ENCODE assay signal across 7 mouse cellular contexts in the genomic region with DNA sequence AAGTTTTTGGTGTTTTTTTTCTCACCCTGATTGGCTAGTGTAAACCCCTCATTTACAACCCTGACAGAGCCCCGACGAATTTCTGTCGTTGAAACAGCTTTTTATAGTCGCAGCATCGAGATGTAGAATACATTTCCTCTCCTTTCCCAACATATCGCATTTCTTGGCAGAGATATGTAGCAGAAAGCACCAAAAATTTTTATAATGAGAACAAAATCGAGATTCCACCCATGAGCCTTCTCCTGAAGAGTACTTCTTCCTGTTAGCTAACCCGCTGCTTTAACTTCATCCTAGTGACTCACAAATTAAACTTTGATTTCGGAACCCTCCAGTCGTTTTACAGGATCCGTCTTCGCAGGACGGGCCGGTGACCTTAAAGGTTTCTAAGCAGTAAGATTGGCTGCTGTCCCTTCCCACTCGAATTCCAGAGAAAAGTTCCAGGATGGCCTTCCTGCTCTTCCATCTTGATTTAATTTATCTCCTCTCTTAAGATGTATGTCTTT. TPM values are rescaled to one million over a fixed set of nuclear protein-coding genes. Genes with fewer than 3 reads are reported as not detected.
A peak's percentile ranks its signal among the peaks of the same experiment; 100 is the strongest.
DNase-seq lines count a peak whose midpoint lies in the region; ATAC-seq lines count a peak whose summit lies in the region.

No protein-coding gene starts in this region.

- no peak overlapping the region for H3K4me3 ChIP-seq in hindbrain, embryonic 15.5 days
- H3K4me3 ChIP-seq in hindbrain, embryonic 12.5 days: no peak overlapping the region
- H3K4me3 ChIP-seq in limb, embryonic 12.5 days (replicated peaks): no peak overlapping the region

- H3K4me1 ChIP-seq in hindbrain, embryonic 15.5 days (replicated peaks): peaks cover 20% of the 10 kb centered on the region
- H3K4me1 ChIP-seq in hindbrain, embryonic 12.5 days: peaks cover 23% of the 10 kb centered on the region
- H3K4me1 ChIP-seq in limb, embryonic 12.5 days (replicated peaks): peaks cover 53% of the 10 kb centered on the region

- peak; percentile 92 for DNase-seq in 3T3-L1 (ENCODE audit: low read depth, low spot score)
- peak; percentile 84 for DNase-seq in NIH3T3 (ENCODE audit: low read depth)
- no peak for DNase-seq in Muller cell, postnatal 12 days (ENCODE audit: inconsistent ontology term)
- no peak for DNase-seq in MN1 (ENCODE audit: low spot score)

- no peaks in the 10 kb centered on the region for H3K36me3 ChIP-seq in hindbrain, embryonic 15.5 days
- H3K36me3 ChIP-seq in hindbrain, embryonic 12.5 days: no peaks in the 10 kb centered on the region
- no peaks in the 10 kb centered on the region for H3K36me3 ChIP-seq in limb, embryonic 12.5 days

- H3K27me3 ChIP-seq in hindbrain, embryonic 15.5 days: no peaks in the 10 kb centered on the region
- no peaks in the 10 kb centered on the region for H3K27me3 ChIP-seq in hindbrain, embryonic 12.5 days
- H3K27me3 ChIP-seq in limb, embryonic 12.5 days: no peaks in the 10 kb centered on the region

- 85% methylated on average over 15 of the region's 15 CpGs for WGBS in hindbrain, embryonic 15.5 days
- 73% methylated on average over 15 of the region's 15 CpGs for WGBS in hindbrain, embryonic 12.5 days
- WGBS in limb, embryonic 12.5 days: 47% methylated on average over 15 of the region's 15 CpGs

- ATAC-seq in hindbrain, embryonic 15.5 days (ENCODE audit: low FRiP score, low read depth): no peak
- ATAC-seq in hindbrain, embryonic 12.5 days (ENCODE audit: low FRiP score): no peak
- no peak for ATAC-seq in limb, embryonic 12.5 days (ENCODE audit: insufficient number of reproducible peaks, insufficient read depth, low FRiP score, low TSS enrichment, low read depth)

- H3K9ac ChIP-seq in hindbrain, embryonic 15.5 days: no peak overlapping the region
- H3K9ac ChIP-seq in hindbrain, embryonic 12.5 days: no peak overlapping the region
- no peak overlapping the region for H3K9ac ChIP-seq in limb, embryonic 12.5 days (replicated peaks)

- H3K27ac ChIP-seq in hindbrain, embryonic 15.5 days (replicated peaks): peak overlapping the region; percentile 12; the same call in 1 of the 2 replicates
- H3K27ac ChIP-seq in hindbrain, embryonic 12.5 days: no peak overlapping the region
- H3K27ac ChIP-seq in limb, embryonic 12.5 days: peak overlapping the region; percentile 77

- H3K4me2 ChIP-seq in hindbrain, embryonic 15.5 days: no peak overlapping the region
- no peak overlapping the region for H3K4me2 ChIP-seq in hindbrain, embryonic 12.5 days (replicated peaks)
- H3K4me2 ChIP-seq in limb, embryonic 12.5 days: no peak overlapping the region

- H3K9me3 ChIP-seq in hindbrain, embryonic 15.5 days: no peaks in the 10 kb centered on the region
- H3K9me3 ChIP-seq in hindbrain, embryonic 12.5 days (replicated peaks): 0 out of 2 replicates have a peak, but pooled peaks cover 3% of the 10 kb centered on the region
- H3K9me3 ChIP-seq in limb, embryonic 12.5 days: no peaks in the 10 kb centered on the region

RNA-seq across cellular contexts. Expression of gene Gm42791, which starts 29.8 kb away (rescaled TPM):
- 2.1 and 4.3 TPM in 2 replicates for polyA plus RNA-seq in hindbrain, embryonic 15.5 days (2015; fragmentation: Nextera tagmentation; extraction: Ambion mirVana)
- 0.49 and 3.3 TPM in 2 replicates for polyA plus RNA-seq in hindbrain, embryonic 12.5 days (2016; fragmentation: Nextera tagmentation; extraction: Ambion mirVana)
- 0.99 and 2.6 TPM in 2 replicates for polyA plus RNA-seq in limb, embryonic 12.5 days (2016; fragmentation: Nextera tagmentation; extraction: Ambion mirVana)

RNA-seq across cellular contexts. Expression of gene Katnal1, which starts 36.0 kb away (rescaled TPM):
- polyA plus RNA-seq in hindbrain, embryonic 15.5 days (2015; fragmentation: Nextera tagmentation; extraction: Ambion mirVana): 35.8 and 36.5 TPM in 2 replicates
- polyA plus RNA-seq in hindbrain, embryonic 12.5 days (2016; fragmentation: Nextera tagmentation; extraction: Ambion mirVana): 30.8 and 34.4 TPM in 2 replicates
- 24.7 and 29.1 TPM in 2 replicates for polyA plus RNA-seq in limb, embryonic 12.5 days (2016; fragmentation: Nextera tagmentation; extraction: Ambion mirVana)

Comparison
In these comparisons a context has a peak if more than half of its experiments do, and no peak if none do; other contexts are left out.
1. DNase-seq: peak in 3T3-L1 (single experiment) and NIH3T3 (single experiment); none in Muller cell, postnatal 12 days (single experiment) and MN1 (single experiment).